ENCODE assay signal across 1 mouse cellular context in genomic region chr3:94924688-94925087, GRCm38 (mm10).
TF ChIP-seq lines count a peak whose summit lies in the region.

No protein-coding gene starts in this region.

TF ChIP-seq in MEL, 35 proteins besides CTCF, POLR2A, EP300 and RAD21:
- TF ChIP-seq CHD1 (IDR thresholded peaks at IDR 0.05; ENCODE audit: low read depth, low read length), result no peak
- no peak for TF ChIP-seq UBTF (IDR thresholded peaks at IDR 0.05; ENCODE audit: borderline replicate concordance, insufficient read depth, low read depth, low read length)
- TF ChIP-seq MAFK (IDR thresholded peaks at IDR 0.05; ENCODE audit: borderline replicate concordance, low read depth, low read length), result no peak
- no peak for TF ChIP-seq ZKSCAN1 (IDR thresholded peaks at IDR 0.05; ENCODE audit: low read depth, low read length)
- peak; percentile 61; the same call in 1 of the 2 replicates for TF ChIP-seq GATA1 (IDR thresholded peaks at IDR 0.05; ENCODE audit: low read depth, low read length)
